ENCODE assay signal across 32 mouse cellular contexts in the genomic region with DNA sequence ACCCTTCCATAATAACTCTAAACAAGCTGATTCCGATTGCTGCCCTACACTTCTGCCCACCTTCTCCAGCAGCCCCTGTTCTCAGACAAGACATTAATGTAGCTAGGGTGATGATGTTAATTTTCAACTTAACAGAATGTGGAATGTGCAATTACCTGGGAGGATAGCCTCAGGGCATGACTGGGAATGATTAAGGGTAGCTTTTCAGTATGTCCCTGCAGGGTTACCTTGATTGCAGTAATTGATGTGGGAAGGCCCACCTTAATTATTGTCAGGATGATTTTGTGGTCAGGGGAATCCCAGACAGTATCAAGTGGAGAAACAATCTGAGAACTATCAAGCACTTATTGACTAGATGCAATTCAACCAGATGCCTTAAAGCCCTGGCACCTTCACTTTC.
"Had no signal": no experiment of that assay in that cellular context is flagged by ENCODE, and none has a peak within 500 bp of the region (broad histone marks: within the 10 kb centered on the region; RNA-seq: fewer than 3 reads in every experiment).

No protein-coding gene starts in this region.

- H3K4me1 ChIP-seq: limb, embryonic 10.5 days; limb, embryonic 12.5 days; limb, embryonic 15.5 days; liver, embryonic 12.5 days; liver, embryonic 13.5 days; liver, embryonic 15.5 days; lung, embryonic 15.5 days; megakaryocyte, embryonic 14.5 days; midbrain, embryonic 10.5 days; midbrain, embryonic 12.5 days; midbrain, embryonic 13.5 days; midbrain, embryonic 15.5 days; neural tube, embryonic 12.5 days had no signal

- H3K9ac ChIP-seq: limb, embryonic 12.5 days; limb, embryonic 13.5 days; limb, embryonic 15.5 days; liver, embryonic 12.5 days; liver, embryonic 13.5 days; liver, embryonic 14.5 days; liver, embryonic 15.5 days; liver, postnatal 0 days; lung, embryonic 14.5 days; lung, embryonic 15.5 days; midbrain, embryonic 12.5 days; midbrain, embryonic 13.5 days; midbrain, embryonic 15.5 days; neural tube, embryonic 12.5 days had no signal

- H3K36me3 ChIP-seq: limb, embryonic 10.5 days; limb, embryonic 12.5 days; limb, embryonic 13.5 days; limb, embryonic 15.5 days; liver, embryonic 12.5 days; liver, embryonic 13.5 days; liver, embryonic 15.5 days; lung, embryonic 15.5 days; midbrain, embryonic 10.5 days; midbrain, embryonic 12.5 days; midbrain, embryonic 15.5 days; neural tube, embryonic 12.5 days had no signal

- H3K4me2 ChIP-seq: limb, embryonic 12.5 days; limb, embryonic 13.5 days; limb, embryonic 15.5 days; liver, embryonic 11.5 days; liver, embryonic 12.5 days; liver, embryonic 13.5 days; liver, embryonic 15.5 days; lung, embryonic 14.5 days; lung, embryonic 15.5 days; midbrain, embryonic 11.5 days; midbrain, embryonic 12.5 days; midbrain, embryonic 13.5 days; midbrain, embryonic 15.5 days; neural tube, embryonic 12.5 days had no signal

- ATAC-seq: liver, embryonic 12.5 days; liver, postnatal 0 days; lung, postnatal 0 days; midbrain, embryonic 13.5 days; midbrain, embryonic 15.5 days; midbrain, embryonic 16.5 days had no signal

- H3K27ac ChIP-seq: limb, embryonic 10.5 days; limb, embryonic 12.5 days; limb, embryonic 13.5 days; limb, embryonic 15.5 days; liver, embryonic 12.5 days; liver, embryonic 13.5 days; liver, embryonic 14.5 days; liver, embryonic 15.5 days; lung, embryonic 15.5 days; macrophage; midbrain, embryonic 10.5 days; midbrain, embryonic 12.5 days; midbrain, embryonic 13.5 days; midbrain, embryonic 15.5 days; neural tube, embryonic 12.5 days had no signal

- H3K4me3 ChIP-seq: limb, embryonic 10.5 days; limb, embryonic 12.5 days; limb, embryonic 13.5 days; limb, embryonic 15.5 days; liver, embryonic 12.5 days; liver, embryonic 13.5 days; liver, embryonic 15.5 days; lung, embryonic 15.5 days; megakaryocyte, embryonic 14.5 days; midbrain, embryonic 10.5 days; midbrain, embryonic 12.5 days; midbrain, embryonic 13.5 days; midbrain, embryonic 15.5 days; myocyte; neural tube, embryonic 12.5 days had no signal

- H3K27me3 ChIP-seq: limb, embryonic 12.5 days; limb, embryonic 13.5 days; limb, embryonic 15.5 days; liver, embryonic 12.5 days; liver, embryonic 13.5 days; liver, embryonic 15.5 days; lung, embryonic 15.5 days; megakaryocyte, embryonic 14.5 days; midbrain, embryonic 12.5 days; midbrain, embryonic 13.5 days; midbrain, embryonic 15.5 days; neural tube, embryonic 12.5 days had no signal

- H3K9me3 ChIP-seq: limb, embryonic 10.5 days; limb, embryonic 12.5 days; limb, embryonic 13.5 days; limb, embryonic 15.5 days; liver, embryonic 12.5 days; liver, embryonic 13.5 days; liver, embryonic 15.5 days; lung, embryonic 15.5 days; megakaryocyte, embryonic 14.5 days; midbrain, embryonic 10.5 days; midbrain, embryonic 12.5 days; midbrain, embryonic 13.5 days; midbrain, embryonic 15.5 days; neural tube, embryonic 12.5 days had no signal

- DNase-seq: left cerebral cortex, postnatal 4 days; liver; liver, embryonic 13.5 days; liver, postnatal 0 days; lung, adult 18-20 months; lung, adult 2 months; lung, embryonic 14.5 days; lung, postnatal 10 days; lung, postnatal 14 days; lung, postnatal 36 days; lung, postnatal 4 days; midbrain, embryonic 14.5 days had no signal
